Mouse (Mus musculus): ENCODE data around the gene Olfr414.

Olfr414 gene

GRCm38 (mm10) chr1:174423764-174424163, at the start of gene Olfr414:
Olfr414 (plus strand) TSS chr1:174424064.
- no peak for DNase-seq

GRCm38 (mm10) chr1:174390746-174391145, 33.1 kb upstream of the Olfr414 start, which contains the start of gene Olfr248:
Olfr248 (plus strand) TSS chr1:174391046.
- DNase-seq: no peak

- DNase-seq: no peak
Observed at GRCm38 (mm10) chr1:174422959-174423358, 905 bp upstream of the Olfr414 start.

GRCm38 (mm10) chr1:174426180-174426986, 2.5 kb downstream of the Olfr414 start:
- DNase-seq: no peak

GRCm38 (mm10) chr1:174427402-174427801, 3.5 kb downstream of the Olfr414 start:
- DNase-seq: no peak

GRCm38 (mm10) chr1:174428407-174428806, 4.5 kb downstream of the Olfr414 start:
- DNase-seq: no peak

DNA sequence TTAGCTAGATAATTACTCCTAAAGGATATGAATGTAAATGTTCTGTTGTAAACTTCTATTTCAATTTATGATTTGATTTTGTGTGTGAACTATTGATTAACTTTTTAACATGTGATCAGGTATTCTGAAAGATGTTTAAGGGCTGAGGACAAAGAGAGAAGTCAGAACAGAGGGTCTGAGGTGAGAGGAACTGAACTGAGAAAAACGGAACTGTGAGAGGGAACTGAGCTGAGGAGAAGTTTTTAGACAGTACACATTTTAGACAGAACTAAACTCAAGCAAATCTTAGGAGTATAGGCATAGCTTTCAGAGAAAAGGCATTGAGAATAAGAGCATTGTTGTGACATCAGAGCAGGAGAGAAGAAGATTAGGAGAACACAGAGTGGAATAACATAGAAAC, 10.3 kb downstream of the Olfr414 start:
- DNase-seq: no peak

DNA sequence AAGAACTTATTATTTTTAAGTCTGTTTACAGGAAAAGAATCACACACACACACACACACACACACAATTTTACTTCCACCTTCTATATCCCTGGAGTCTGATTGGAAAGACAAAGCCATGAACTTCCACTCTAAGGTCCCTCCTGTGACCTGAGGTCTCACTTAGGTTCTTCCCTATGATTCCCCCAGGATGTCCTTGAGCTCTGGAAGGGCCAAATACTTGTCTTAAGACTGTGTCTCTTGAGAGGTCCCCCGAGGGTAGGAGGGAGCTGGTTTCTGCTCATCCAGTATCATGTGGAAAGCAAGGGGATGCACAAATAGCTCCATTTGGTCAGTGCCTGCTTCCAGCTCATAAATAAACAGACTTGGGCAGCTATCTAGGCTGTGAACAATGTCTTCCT, 17.9 kb downstream of the Olfr414 start, which contains the start of gene Olfr220:
Gene Olfr220, plus strand, starts transcription at position 301 of the 400 bp plus-strand sequence.
- no peak for DNase-seq

GRCm38 (mm10) chr1:174455100-174455499, 31.2 kb downstream of the Olfr414 start:
- no peak for DNase-seq

DNA sequence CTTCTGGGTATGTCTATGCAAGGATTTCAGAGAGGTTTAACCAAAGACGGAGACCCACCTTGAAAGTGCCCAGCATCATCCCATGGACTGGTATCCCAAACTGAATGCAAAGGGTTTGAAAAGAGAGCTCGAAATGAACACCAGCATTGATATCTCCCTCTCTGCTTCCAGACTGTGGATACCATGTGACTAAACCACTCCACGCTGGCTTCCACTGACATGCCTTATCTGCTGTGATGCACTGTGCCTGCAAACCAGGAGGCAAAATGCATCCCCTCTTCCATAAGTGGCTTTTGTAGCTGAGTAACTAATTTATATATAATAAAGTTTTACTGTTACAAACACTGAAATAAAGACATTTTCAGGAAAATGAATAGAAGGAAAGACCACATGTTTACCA, 41.5 kb downstream of the Olfr414 start:
- no peak for DNase-seq

- DNase-seq: no peak
Observed at GRCm38 (mm10) chr1:174466240-174466639, 42.4 kb downstream of the Olfr414 start.

- peak; percentile 11 for DNase-seq
Observed at GRCm38 (mm10) chr1:174469736-174470135, 45.9 kb downstream of the Olfr414 start.

GRCm38 (mm10) chr1:174482567-174482966, 58.7 kb downstream of the Olfr414 start:
- no peak for DNase-seq
